Mouse (Mus musculus) layer of hippocampus, adult 18-20 months (tissue): ENCODE results near the gene Gp6. TPM values are rescaled to one million over a fixed set of nuclear protein-coding genes. Genes with fewer than 3 reads are reported as not detected.
"Not testable (repeated sequence)": the region's sequence is repeated elsewhere in the genome, so short reads cannot be mapped to it uniquely, and the experiment has no call there.

Experiments
- DNase-seq, 2 experiments: peaks; one replicate each; pipeline ENCODE4 v3.0.0; 2022; ENCODE audit warnings: low spot score in 2 of 2
- long read RNA-seq: library from polyadenylated mRNA; stranded (forward); transcript quantifications from one replicate; pipeline ENCODE4 v2.0.0, GENCODE M21; 2021
- microRNA-seq, 2 experiments: library from miRNA; unstranded; fragments of <30 nt; microRNA quantifications; one replicate each; pipeline ENCODE4 v1.2.0; 2021
- total RNA-seq, 2 experiments: library from RNA; stranded (reverse); gene quantifications; 2 replicates each; pipeline ENCODE4 v1.2.3; 2021

Gp6 gene
- not detected for total RNA-seq
- long read RNA-seq: 0 reads

- no peak for DNase-seq
Observed at GRCm38 (mm10) chr7:4397730-4398129, at the start of gene Gp6. Gp6 (minus strand) TSS chr7:4397744.

GRCm38 (mm10) chr7:4447138-4447537 lies 49.6 kb upstream of the Gp6 start:
- no peak for DNase-seq

- peak; percentile 87 to 95 for DNase-seq
Observed at GRCm38 (mm10) chr7:4445216-4445791, 47.8 kb upstream of the Gp6 start, which contains the start of gene Rdh13. Rdh13 (minus strand) TSS chr7:4445649.

GRCm38 (mm10) chr7:4440549-4440948 lies 43.0 kb upstream of the Gp6 start:
- DNase-seq: no peak

- DNase-seq: no peak
Observed at GRCm38 (mm10) chr7:4437721-4438120, 40.2 kb upstream of the Gp6 start.

GRCm38 (mm10) chr7:4432026-4432425 lies 34.5 kb upstream of the Gp6 start:
- no peak for DNase-seq

GRCm38 (mm10) chr7:4431548-4431947 lies 34.0 kb upstream of the Gp6 start:
- peak in 1 of 2 experiments; percentile 64 for DNase-seq

- DNase-seq: no peak
Observed at GRCm38 (mm10) chr7:4430246-4430844, 32.8 kb upstream of the Gp6 start.

GRCm38 (mm10) chr7:4427161-4427912 lies 29.8 kb upstream of the Gp6 start:
- peak; percentile 77 to 97 for DNase-seq

GRCm38 (mm10) chr7:4420230-4420629 lies 22.7 kb upstream of the Gp6 start:
- DNase-seq: no peak

- DNase-seq: no peak
Observed at GRCm38 (mm10) chr7:4419681-4420080, 22.1 kb upstream of the Gp6 start.

- not testable (repeated sequence) for DNase-seq
Observed at GRCm38 (mm10) chr7:4412406-4412805, 14.9 kb upstream of the Gp6 start.

GRCm38 (mm10) chr7:4373521-4373920 lies 24.0 kb downstream of the Gp6 start:
- no peak for DNase-seq

- DNase-seq: no peak
Observed at GRCm38 (mm10) chr7:4337509-4337908, 60.0 kb downstream of the Gp6 start, which contains the start of gene Ncr1. Ncr1 (plus strand) TSS chr7:4337724.

GRCm38 (mm10) chr7:4323301-4323700 lies 74.2 kb downstream of the Gp6 start:
- no peak for DNase-seq

Small RNAs within 50 kb of the gene (microRNA-seq; reads per million reads assigned to microRNA genes)
- gene Gm24605 (0 reads per million in 2 experiments), gene Gm24752 (0 reads per million in 2 experiments), gene Gm25349 (0 reads per million in 2 experiments)

Other genes starting within 250 kb of the Gp6 start
- 1 to 10 TPM; 5.1 to 5.9 TPM for gene Leng9, start 247.4 kb downstream of the Gp6 start, total RNA-seq
- 1 to 10 TPM; 1.3 to 1.9 TPM for gene Cdc42ep5, start 232.9 kb downstream of the Gp6 start, total RNA-seq
- under 1 TPM in 1 of 2 experiments, not detected in 1; 0.20 TPM for gene Lilra5, start 160.0 kb downstream of the Gp6 start, total RNA-seq
- gene Ncr1, start 60.0 kb downstream of the Gp6 start, total RNA-seq: not detected
- 10 to 100 TPM; 30.1 to 31.2 TPM for gene Rdh13, start 47.9 kb upstream of the Gp6 start, total RNA-seq
- 1 to 10 TPM; 7.0 to 9.8 TPM for gene Eps8l1, start 62.9 kb upstream of the Gp6 start, total RNA-seq
- gene Ppp1r12c, start 103.9 kb upstream of the Gp6 start, total RNA-seq: 100 to 1,000 TPM; 148 to 153 TPM
- gene Tnnt1, start 118.6 kb upstream of the Gp6 start, total RNA-seq: 1 to 10 TPM; 1.7 to 3.0 TPM
- gene Tnni3, start 126.5 kb upstream of the Gp6 start, total RNA-seq: 1 to 10 TPM in 1 of 2 experiments, under 1 TPM in 1; 0.54 to 1.3 TPM
- under 1 TPM; 0.74 to 0.81 TPM for gene Dnaaf3, start 134.7 kb upstream of the Gp6 start, total RNA-seq
- gene Syt5, start 149.8 kb upstream of the Gp6 start, total RNA-seq: 100 to 1,000 TPM; 211 to 233 TPM
- gene Ptprh, start 206.3 kb upstream of the Gp6 start, total RNA-seq: under 1 TPM; 0.38 to 0.50 TPM
- 10 to 100 TPM; 15.1 to 15.9 TPM for gene Tmem86b, start 233.7 kb upstream of the Gp6 start, total RNA-seq